Mouse (Mus musculus) adrenal gland, postnatal 14 days (tissue): ENCODE measurements at regions not wholly inside any gene's neighbourhood (a gene's known extent, or its start where the extent isn't known, plus 50 kb on each side); places are given as distances from the start of the nearest gene placed in this dataset.
"Not testable (repeated sequence)": the region's sequence is repeated elsewhere in the genome, so short reads cannot be mapped to it uniquely, and the experiment has no call there.

ENCODE experiments used
- DNase-seq: peaks from one replicate; pipeline ENCODE4 v3.0.0; 2021; ENCODE audit warnings: mixed read lengths

GRCm38 (mm10) chrX:103250961-103251360 is 64.5 kb upstream of the Nap1l2 start:
- DNase-seq, result no peak

GRCm38 (mm10) chrX:103251478-103251877 is 65.0 kb upstream of the Nap1l2 start:
- not testable (repeated sequence) for DNase-seq

GRCm38 (mm10) chrX:103252056-103252850 is 65.8 kb upstream of the Nap1l2 start:
- DNase-seq, result not testable (repeated sequence)

GRCm38 (mm10) chrX:103252881-103253280 is 66.4 kb upstream of the Nap1l2 start:
- DNase-seq, result no peak

- DNase-seq, result no peak
These were observed 66.3 kb upstream of the Cdx4 start for GRCm38 (mm10) chrX:103254867-103255266.

GRCm38 (mm10) chrX:103259882-103260281 is 61.3 kb upstream of the Cdx4 start:
- DNase-seq, result peak; percentile 14
